Mouse (Mus musculus) layer of hippocampus, postnatal 10 days (tissue): ENCODE measurements around the gene Slc31a1. TPM values are rescaled to one million over a fixed set of nuclear protein-coding genes. Genes with fewer than 3 reads are reported as not detected.

Experiments used
- DNase-seq, 2 experiments: peaks; one replicate each; pipeline ENCODE4 v3.0.0; 2021; ENCODE audit warnings: low spot score in 2 of 2
- total RNA-seq, 2 experiments: library from RNA; stranded (reverse); gene quantifications; 2 replicates each; pipeline ENCODE4 v1.2.3; 2021

The Slc31a1 gene
- total RNA-seq, 2 experiments from 2014 or later: 35.0 to 35.2 TPM

- no peak for DNase-seq
These were observed 45.6 kb downstream of the Slc31a1 start for GRCm38 (mm10) chr4:62406133-62406532.

GRCm38 (mm10) chr4:62407730-62408582 lies 47.4 kb downstream of the Slc31a1 start:
- peak; percentile 34 to 57 for DNase-seq

- DNase-seq: peak; percentile 95 to 97
These were observed 48.2 kb downstream of the Slc31a1 start, which contains the start of the genes Cdc26 and Prpf4 for GRCm38 (mm10) chr4:62408601-62409282. Gene Cdc26 (minus strand): TSS chr4:62408642. Gene Prpf4 (plus strand): TSS chr4:62408797.

- no peak for DNase-seq
These were observed 49.1 kb downstream of the Slc31a1 start for GRCm38 (mm10) chr4:62409615-62410014.

- DNase-seq: no peak
These were observed 49.8 kb downstream of the Slc31a1 start for GRCm38 (mm10) chr4:62410325-62410724.

GRCm38 (mm10) chr4:62411606-62412005 lies 51.1 kb downstream of the Slc31a1 start:
- DNase-seq: no peak

GRCm38 (mm10) chr4:62418448-62418847 lies 57.9 kb downstream of the Slc31a1 start:
- no peak for DNase-seq

- DNase-seq: no peak
These were observed 58.6 kb downstream of the Slc31a1 start for GRCm38 (mm10) chr4:62419091-62419490.

GRCm38 (mm10) chr4:62425891-62426290 lies 65.4 kb downstream of the Slc31a1 start:
- DNase-seq: no peak

GRCm38 (mm10) chr4:62427978-62428758 lies 67.6 kb downstream of the Slc31a1 start:
- no peak for DNase-seq

- no peak for DNase-seq
These were observed 69.1 kb downstream of the Slc31a1 start for GRCm38 (mm10) chr4:62429616-62430015.

- no peak for DNase-seq
These were observed 70.2 kb downstream of the Slc31a1 start for GRCm38 (mm10) chr4:62430678-62431077.

GRCm38 (mm10) chr4:62431522-62431921 lies 71.0 kb downstream of the Slc31a1 start:
- DNase-seq: no peak

- no peak for DNase-seq
These were observed 73.7 kb downstream of the Slc31a1 start for GRCm38 (mm10) chr4:62433939-62434870.

- no peak for DNase-seq
These were observed 74.6 kb downstream of the Slc31a1 start, which contains the start of gene Rnf183 for GRCm38 (mm10) chr4:62435081-62435480. Gene Rnf183 (minus strand): TSS chr4:62435252.

- DNase-seq: no peak
These were observed 76.8 kb downstream of the Slc31a1 start for GRCm38 (mm10) chr4:62437256-62437778.

GRCm38 (mm10) chr4:62437871-62438270 lies 77.3 kb downstream of the Slc31a1 start:
- no peak for DNase-seq

GRCm38 (mm10) chr4:62439793-62440192 lies 79.3 kb downstream of the Slc31a1 start:
- DNase-seq: no peak

GRCm38 (mm10) chr4:62440544-62440943 lies 80.0 kb downstream of the Slc31a1 start:
- DNase-seq: no peak

GRCm38 (mm10) chr4:62440986-62441385 lies 80.5 kb downstream of the Slc31a1 start:
- DNase-seq: no peak
